Mouse (Mus musculus) liver, embryonic 14.5 days (tissue): ENCODE measurements at regions not wholly inside any gene's neighbourhood (a gene's known extent, or its start where the extent isn't known, plus 50 kb on each side); places are given as distances from the start of the nearest gene placed in this dataset.

Experiments used
- ATAC-seq: fragments of 200-750 bp; cut with Nextera tagmentation; 2 replicates; pipeline ENCODE4 v1.8.0; 2017; ENCODE audit warnings: moderate number of reproducible peaks, mild to moderate bottlenecking, moderate library complexity; ENCODE audit not compliant: insufficient read depth
- DNase-seq, 3 experiments: peaks; one replicate each; pipeline ENCODE4 v3.0.0-alpha.2; 2012 to 2013; ENCODE audit warnings: low read depth in 3 of 3, low spot score in 3 of 3
- H3K27ac ChIP-seq: fragments of 300-500 bp; sonication (generic); 2 replicates; pipeline ENCODE4 v1.5.1; 2014; ENCODE audit warnings: moderate library complexity, mild to moderate bottlenecking, control low read depth, inconsistent platforms
- H3K27me3 ChIP-seq: fragments of 300-500 bp; sonication (generic); 2 replicates; pipeline ENCODE4 v1.6.1; 2014; ENCODE audit warnings: mild to moderate bottlenecking, low read length, moderate library complexity; ENCODE audit not compliant: control insufficient read depth, insufficient read depth
- H3K36me3 ChIP-seq: fragments of 300-500 bp; sonication (generic); replicated peaks from 2 replicates; pipeline ENCODE4 v1.6.1; 2014; ENCODE audit warnings: low read depth; ENCODE audit not compliant: control insufficient read depth, insufficient read depth
- H3K4me1 ChIP-seq, 2 experiments: fragments of 200-500 bp in 1 of 2; fragments of 300-500 bp in 1 of 2; sonication (generic) in 1 of 2; replicated peaks; 2 replicates each; pipeline ENCODE4 v1.6.1; 2012 to 2014; ENCODE audit warnings: antibody characterized with exemption in 1 of 2, inconsistent platforms in 1 of 2, low read length in 1 of 2; ENCODE audit not compliant: control insufficient read depth in 2 of 2, insufficient read depth in 2 of 2
- H3K4me2 ChIP-seq: fragments of 300-500 bp; sonication (generic); 2 replicates; pipeline ENCODE4 v1.6.1; 2014; ENCODE audit warnings: low read depth, mild to moderate bottlenecking, control low read depth, moderate library complexity
- H3K4me3 ChIP-seq, 2 experiments: fragments of 200-500 bp in 1 of 2; fragments of 300-500 bp in 1 of 2; sonication (generic) in 1 of 2; 2 replicates each; pipeline ENCODE4 v1.5.1; 2012 to 2014; ENCODE audit warnings: low read depth in 2 of 2, low read length in 2 of 2, mild to moderate bottlenecking in 2 of 2, control low read depth in 1 of 2, inconsistent platforms in 1 of 2, moderate library complexity in 1 of 2; ENCODE audit not compliant: insufficient read depth in 1 of 2
- H3K9ac ChIP-seq: fragments of 300-500 bp; sonication (generic); replicated peaks from 2 replicates; pipeline ENCODE4 v1.6.1; 2014; ENCODE audit warnings: mild to moderate bottlenecking, control low read depth, moderate library complexity
- H3K9me3 ChIP-seq: fragments of 300-500 bp; sonication (generic); 2 replicates; pipeline ENCODE4 v1.6.1; 2016; ENCODE audit warnings: low read length, mixed read lengths; ENCODE audit not compliant: control insufficient read depth
- CTCF ChIP-seq: IDR thresholded peaks from 2 replicates; pipeline ENCODE4 v1.5.1; 2016; ENCODE audit warnings: antibody characterized with exemption, low read depth, control low read depth
- EP300 ChIP-seq: IDR thresholded peaks from 2 replicates; pipeline ENCODE4 v1.6.1; 2016; ENCODE audit warnings: antibody characterized with exemption, low read depth
- WGBS: fragments of 180-500 bp; shearing (Covaris S2); extraction: QIAGEN DNeasy Blood & Tissue Kit; methylation state at CpG from one replicate; pipeline ENCODE4 v1.1.7; 2014; ENCODE audit not compliant: insufficient replicate concordance; 5-methylcytosine and 5-hydroxymethylcytosine counted together

- H3K4me2 ChIP-seq, result no peak overlapping the region
- no peaks in the 10 kb centered on the region for H3K4me1 ChIP-seq
- WGBS, result 58% methylated on average over 4 of the region's 4 CpGs
- TF ChIP-seq CTCF, result no peak
- no peak for TF ChIP-seq EP300
- H3K9ac ChIP-seq, result no peak overlapping the region
- H3K4me3 ChIP-seq, result no peak overlapping the region
- no peaks in the 10 kb centered on the region for H3K9me3 ChIP-seq
- H3K36me3 ChIP-seq, result no peaks in the 10 kb centered on the region
- DNase-seq (no peak), ATAC-seq (no peak)
- H3K27ac ChIP-seq, result no peak overlapping the region
- no peaks in the 10 kb centered on the region for H3K27me3 ChIP-seq
These were observed 156.5 kb downstream of the Emp1 start for GRCm38 (mm10) chr6:135518710-135519437.

- no peak for TF ChIP-seq EP300
- TF ChIP-seq CTCF, result no peak
- DNase-seq (no peak), ATAC-seq (no peak)
- Histone ChIP-seq H3K4me2 (no peak overlapping the region), H3K27me3 (no peaks in the 10 kb centered on the region), H3K4me1 (no peaks in the 10 kb centered on the region), H3K4me3 (no peak overlapping the region), H3K27ac (no peak overlapping the region), H3K9ac (no peak overlapping the region), H3K36me3 (no peaks in the 10 kb centered on the region), H3K9me3 (no peaks in the 10 kb centered on the region)
- whole genome bisulfite sequencing, result 58% methylated on average over 2 of the region's 2 CpGs
These were observed 157.1 kb downstream of the Emp1 start for GRCm38 (mm10) chr6:135519438-135519803.

- H3K4me1 ChIP-seq, result no peaks in the 10 kb centered on the region
- H3K9me3 ChIP-seq, result no peaks in the 10 kb centered on the region
- H3K4me2 ChIP-seq, result no peak overlapping the region
- DNase-seq, result no peak
- no peak overlapping the region for H3K4me3 ChIP-seq
- H3K27me3 ChIP-seq, result no peaks in the 10 kb centered on the region
- TF ChIP-seq CTCF (no peak), EP300 (no peak)
- ATAC-seq, result no peak
- no peak overlapping the region for H3K27ac ChIP-seq
- H3K36me3 ChIP-seq, result no peaks in the 10 kb centered on the region
- no peak overlapping the region for H3K9ac ChIP-seq
- 54% methylated on average over 2 of the region's 2 CpGs for WGBS
These were observed 158.5 kb downstream of the Emp1 start for GRCm38 (mm10) chr6:135520868-135521267.

GRCm38 (mm10) chr6:135524886-135525285 is 162.5 kb downstream of the Emp1 start:
- Histone ChIP-seq H3K9ac (no peak overlapping the region), H3K27ac (no peak overlapping the region), H3K4me3 (no peak overlapping the region), H3K36me3 (no peaks in the 10 kb centered on the region), H3K9me3 (no peaks in the 10 kb centered on the region), H3K4me2 (no peak overlapping the region), H3K4me1 (no peaks in the 10 kb centered on the region), H3K27me3 (no peaks in the 10 kb centered on the region)
- WGBS, result 43% methylated on average over 5 of the region's 5 CpGs
- ATAC-seq (no peak), DNase-seq (no peak)
- no peak for TF ChIP-seq CTCF
- TF ChIP-seq EP300, result no peak

GRCm38 (mm10) chr6:135525841-135526327 is 163.5 kb downstream of the Emp1 start:
- H3K4me3 ChIP-seq, result no peak overlapping the region
- H3K4me1 ChIP-seq, result no peaks in the 10 kb centered on the region
- H3K36me3 ChIP-seq, result no peaks in the 10 kb centered on the region
- H3K27me3 ChIP-seq, result no peaks in the 10 kb centered on the region
- DNase-seq, result no peak
- whole genome bisulfite sequencing, result 48% methylated on average over 5 of the region's 5 CpGs
- no peak overlapping the region for H3K9ac ChIP-seq
- no peak overlapping the region for H3K27ac ChIP-seq
- H3K4me2 ChIP-seq, result no peak overlapping the region
- TF ChIP-seq EP300 (no peak), CTCF (no peak)
- no peak for ATAC-seq
- H3K9me3 ChIP-seq, result no peaks in the 10 kb centered on the region
